Mouse (Mus musculus) spleen, postnatal 10 days (tissue): ENCODE data around the gene Krt80.
"Not testable (repeated sequence)": the region's sequence is repeated elsewhere in the genome, so short reads cannot be mapped to it uniquely, and the experiment has no call there.

Experiments
- DNase-seq, 2 experiments: peaks; one replicate each; pipeline ENCODE4 v3.0.0; 2021 to 2022; ENCODE audit warnings: low spot score in 2 of 2

The Krt80 gene

DNA sequence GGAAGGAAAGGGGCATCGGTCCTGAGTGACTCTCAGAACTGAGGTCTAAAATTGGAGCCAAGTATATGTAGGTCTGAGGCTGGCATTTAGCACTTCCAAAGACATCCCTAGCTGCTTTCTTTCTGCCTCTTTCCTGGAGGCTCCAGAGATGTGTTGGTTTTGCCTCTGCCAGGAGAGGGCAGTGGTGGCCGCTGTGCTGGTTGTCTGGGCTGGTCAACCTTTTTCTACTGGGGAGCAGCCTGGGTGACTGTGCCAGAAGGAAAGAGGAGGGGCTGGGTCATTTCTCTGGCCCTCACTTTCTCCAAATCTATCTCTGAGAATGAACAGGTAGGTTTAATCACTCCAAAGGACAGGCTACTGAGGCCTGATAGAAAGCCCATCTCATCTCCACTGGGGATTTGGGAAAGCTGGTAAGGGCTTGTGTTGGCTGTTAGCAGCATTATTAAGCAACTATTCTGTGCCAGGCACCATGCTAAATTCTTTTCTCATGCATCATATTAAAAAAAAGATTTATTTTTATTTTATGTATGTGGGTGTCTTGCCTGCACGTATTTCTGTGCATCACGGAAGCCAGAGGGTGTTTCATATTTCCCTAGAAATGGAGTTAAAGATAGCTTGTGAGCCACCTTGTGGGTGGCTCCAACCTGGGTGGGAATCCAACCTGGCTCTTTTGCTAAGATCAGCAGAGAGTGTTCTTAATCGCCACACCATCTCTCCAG is 28.0 kb downstream of the Krt80 start:
- DNase-seq = peak in 1 of 2 experiments; percentile 53

DNA sequence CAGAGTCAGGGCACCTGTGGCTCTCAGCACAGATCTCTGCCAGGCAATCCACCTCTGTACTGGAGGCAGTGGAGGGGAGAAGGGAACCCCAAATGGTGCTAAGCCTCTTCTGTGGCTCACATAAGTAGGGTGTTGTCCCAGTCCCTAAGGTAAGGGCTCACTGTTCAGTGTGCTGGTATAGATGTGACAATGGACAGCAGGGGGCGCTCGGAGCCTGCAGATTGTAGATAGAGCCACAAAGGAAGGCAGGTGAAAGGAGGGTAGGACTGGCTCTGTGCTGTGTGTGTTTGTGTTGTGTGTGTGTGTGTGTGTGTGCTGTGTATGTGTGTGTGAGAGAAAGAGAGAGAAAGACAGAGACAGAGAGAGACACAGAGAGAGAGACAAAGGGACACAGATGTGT is 30.4 kb downstream of the Krt80 start:
- peak; percentile 64 to 87 for DNase-seq

DNA sequence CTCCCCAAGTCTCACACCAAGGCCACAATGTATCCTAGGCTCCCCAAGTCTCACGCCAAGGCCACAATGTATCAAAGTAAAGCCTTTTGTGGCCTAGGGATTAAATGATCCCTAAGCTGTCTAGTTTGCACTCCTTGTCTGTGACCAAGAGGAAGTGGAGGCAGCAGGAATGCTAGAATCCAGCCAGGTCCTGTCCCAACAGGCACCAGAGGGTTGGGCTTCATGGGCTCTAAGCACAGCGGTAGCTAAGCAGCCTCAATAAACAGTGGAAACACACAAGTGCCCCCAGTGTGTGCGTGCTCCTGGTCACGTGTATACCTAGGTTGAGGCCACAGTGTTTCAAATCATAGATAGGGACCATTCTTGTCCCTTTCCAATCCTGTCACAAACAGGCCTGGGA is 31.6 kb downstream of the Krt80 start:
- no peak for DNase-seq

DNA sequence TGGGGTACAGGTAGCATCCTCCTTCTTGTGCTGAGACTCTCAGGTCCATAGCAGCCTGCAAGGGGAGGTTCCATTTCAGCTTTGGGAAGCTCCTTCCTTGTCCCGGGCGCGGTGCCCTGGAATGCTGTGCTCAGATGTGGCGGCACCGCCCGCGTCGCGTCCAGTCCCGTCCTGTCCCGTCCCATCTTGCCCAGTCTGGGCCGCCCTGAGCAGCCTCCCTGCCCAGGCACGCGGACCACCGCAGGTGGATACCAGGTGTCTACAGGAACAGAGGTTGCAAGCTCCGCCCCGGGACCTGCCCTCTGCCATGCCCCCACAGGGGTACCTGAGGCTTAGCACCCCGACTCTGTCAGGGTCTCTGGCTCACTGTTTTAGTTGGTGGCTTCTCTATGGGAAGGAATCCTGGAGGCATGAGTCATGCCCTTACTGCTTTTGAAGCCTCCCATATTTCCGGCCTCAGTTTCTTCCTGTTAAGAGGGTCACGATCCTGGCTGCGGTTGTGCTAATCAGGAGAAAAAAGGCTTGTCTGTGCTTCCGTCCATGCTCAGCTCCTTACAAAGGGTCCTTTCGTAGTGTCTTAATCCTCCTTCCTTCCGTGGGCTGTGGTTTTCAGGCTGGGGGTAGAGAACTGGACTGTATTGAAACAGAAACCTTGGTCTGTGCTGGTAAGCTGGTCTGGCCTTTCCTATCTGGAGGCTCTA is 33.3 kb downstream of the Krt80 start:
- DNase-seq = no peak

DNA sequence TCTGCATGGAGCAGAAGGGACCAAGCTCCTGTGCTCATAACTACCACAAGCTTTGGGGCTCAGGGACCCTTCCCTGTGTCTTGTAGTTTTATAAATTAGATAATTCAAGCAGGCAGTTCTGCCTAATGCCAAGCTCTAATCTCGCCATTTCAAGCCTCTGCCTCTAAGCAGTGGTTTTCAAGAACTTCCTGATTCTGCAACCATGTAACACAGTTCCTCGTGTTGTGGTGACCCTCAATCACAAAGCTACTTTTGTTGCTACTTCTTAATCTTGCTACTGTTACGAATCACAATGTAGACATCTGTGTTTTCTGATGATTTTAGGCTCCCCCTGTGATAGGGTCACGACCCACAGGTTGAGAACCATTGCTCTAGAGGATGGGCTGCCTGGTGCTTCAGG is 36.3 kb downstream of the Krt80 start:
- no peak for DNase-seq

DNA sequence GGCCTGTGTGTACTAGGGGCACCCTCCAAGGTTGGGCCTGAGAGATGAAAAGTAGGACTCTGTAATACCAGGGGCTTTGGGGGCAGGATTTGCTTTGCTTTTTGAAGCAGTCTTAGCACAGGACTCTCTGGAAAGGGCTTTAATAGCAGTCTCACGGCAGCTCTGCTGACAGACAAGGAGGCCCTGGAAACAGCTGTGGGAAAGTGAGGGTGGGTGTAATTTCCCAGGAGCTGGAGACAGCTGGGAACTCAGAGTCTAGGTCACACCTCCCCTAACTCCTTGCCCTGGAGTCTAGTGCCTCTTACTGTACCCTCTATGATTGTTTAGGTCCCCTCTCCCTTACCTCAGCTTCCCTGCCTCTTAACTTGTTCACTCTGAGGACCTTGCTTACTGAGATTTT is 36.8 kb downstream of the Krt80 start:
- DNase-seq = no peak

DNA sequence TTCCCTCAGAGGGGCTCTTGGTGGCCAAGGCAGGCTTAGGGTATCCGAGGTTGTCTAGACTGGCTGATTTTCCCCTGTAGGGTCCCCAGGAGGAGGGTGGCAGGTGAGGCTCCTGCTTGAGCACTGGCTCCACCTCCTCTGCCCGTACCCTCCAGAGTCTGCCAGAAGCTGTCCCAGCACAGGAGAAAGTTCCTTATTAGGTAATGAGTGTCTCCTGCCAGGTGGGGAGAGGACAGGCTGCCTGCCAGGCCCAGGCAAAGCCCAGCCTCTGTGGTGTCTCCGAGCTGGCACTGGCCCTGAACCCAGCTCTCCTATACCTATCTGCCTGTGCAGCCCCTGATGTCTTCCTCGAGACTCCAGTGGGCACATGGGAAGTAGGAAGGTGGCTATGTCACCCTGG is 37.6 kb downstream of the Krt80 start:
- DNase-seq = no peak

DNA sequence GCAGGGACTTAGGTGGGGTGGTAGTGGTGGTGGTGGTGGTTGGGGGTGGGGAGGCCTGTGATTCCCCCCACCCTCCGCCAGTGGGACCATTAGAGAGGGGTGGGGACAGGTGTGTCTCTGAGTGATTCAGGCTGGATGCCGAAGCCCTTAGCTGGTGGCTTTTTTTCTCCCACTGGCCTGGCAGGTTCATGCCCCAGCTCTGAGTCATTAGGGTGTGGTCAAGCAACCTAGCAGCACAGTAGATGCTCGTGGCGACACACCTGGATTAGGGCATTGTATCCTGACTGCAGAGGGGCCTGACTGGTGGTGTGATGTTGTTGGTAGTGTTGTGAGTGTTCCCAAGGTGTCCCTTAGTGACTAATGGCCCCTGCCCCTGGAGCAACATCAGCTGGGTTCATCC is 38.9 kb downstream of the Krt80 start:
- DNase-seq = no peak

DNA sequence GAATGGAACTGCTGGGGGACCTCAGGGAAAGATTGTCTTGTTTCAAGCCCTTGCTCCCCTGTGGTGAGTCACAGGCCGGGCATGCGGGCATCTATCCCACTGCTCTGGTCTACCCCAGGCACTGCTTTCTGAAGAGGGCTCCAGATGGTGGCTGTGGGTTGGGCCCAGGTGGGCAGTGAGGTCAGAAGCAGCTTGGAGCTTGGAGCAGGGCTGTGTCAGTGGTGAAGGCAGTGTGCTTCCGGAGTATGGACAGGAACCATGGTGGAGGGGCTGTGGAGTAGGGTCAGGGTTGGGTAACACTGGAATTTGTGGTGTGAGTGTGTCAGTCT is 40.4 kb downstream of the Krt80 start:
- DNase-seq = no peak

DNA sequence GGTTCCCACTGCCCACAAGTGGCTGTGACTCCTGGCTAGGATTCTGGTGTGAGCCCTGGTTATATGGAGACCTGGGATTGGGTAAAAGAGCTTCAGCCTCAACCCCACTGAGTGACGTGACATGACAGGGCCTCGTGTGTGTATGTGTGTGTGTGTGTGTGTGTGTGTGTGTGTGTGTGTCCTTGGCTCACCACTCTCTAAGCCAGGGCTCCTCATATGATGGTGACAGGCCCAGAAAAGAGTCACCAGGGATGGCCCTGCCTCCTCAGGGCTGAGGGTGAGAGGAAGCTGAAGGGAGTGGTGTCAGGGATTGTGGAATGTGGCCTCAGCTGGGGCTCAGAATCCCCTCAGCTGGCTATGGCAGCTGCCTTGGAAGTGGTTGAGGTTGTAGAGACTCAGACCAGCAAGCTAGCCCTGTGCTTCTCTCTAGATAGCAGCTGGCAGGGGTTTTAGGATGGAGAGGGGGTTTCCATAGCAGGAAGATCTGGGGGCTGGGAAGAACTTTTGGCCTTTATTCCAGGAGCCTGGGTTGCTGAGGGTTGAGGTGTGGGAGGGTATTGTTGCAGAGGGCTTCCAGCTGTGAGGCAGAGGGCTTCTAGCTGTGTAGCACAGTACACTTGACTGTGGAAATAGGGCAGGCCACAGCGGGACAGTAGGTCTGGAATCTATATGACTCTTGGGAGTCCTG is 40.9 kb downstream of the Krt80 start:
- DNase-seq = no peak

DNA sequence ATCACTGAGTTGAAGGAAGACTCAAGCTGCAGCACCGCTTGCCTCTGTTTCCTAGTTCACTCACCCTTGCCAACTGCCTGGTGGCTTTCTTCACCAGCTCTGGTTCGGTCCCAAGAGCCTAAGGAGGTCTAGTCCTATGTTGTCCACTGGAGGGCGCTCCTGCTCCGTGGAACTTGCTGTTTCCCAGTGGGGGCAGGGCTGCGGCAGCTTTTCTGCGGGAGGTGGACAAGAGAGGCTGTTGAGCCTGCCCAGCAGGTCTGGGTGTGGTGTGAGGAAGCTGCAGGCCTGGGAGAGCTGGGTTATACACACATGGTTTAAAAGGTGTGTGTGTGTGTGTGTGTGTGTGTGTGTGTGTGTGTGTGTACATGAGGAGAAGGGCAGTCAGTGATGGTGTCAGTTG is 42.7 kb downstream of the Krt80 start:
- DNase-seq = peak; percentile 51 to 82

DNA sequence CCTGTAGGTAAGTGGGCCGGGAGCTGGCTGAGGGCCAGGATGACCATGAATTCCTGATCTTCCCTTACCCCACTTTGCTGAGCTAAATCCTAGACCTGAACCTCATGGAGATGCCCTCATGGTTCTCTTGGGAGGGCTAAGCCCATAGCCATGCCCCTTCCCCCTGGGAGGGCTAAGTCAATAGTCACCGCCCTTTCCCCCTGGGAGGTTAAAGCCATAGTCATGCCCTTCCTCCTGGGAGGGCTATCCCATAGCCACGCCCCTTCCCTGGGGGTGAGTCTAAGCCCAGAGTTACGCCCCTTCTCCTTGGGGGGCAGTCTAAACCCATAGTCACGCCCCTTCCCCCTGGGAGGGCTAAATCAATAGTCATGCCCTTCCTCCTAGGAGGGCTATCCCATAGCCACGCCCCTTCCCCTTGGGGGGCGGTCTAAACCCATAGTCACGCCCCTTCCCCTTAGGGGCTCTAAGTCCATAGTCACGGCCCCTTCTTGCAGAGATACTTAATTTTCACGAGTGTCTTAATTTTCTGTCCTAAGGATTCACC is 43.9 kb downstream of the Krt80 start:
- DNase-seq = no peak

DNA sequence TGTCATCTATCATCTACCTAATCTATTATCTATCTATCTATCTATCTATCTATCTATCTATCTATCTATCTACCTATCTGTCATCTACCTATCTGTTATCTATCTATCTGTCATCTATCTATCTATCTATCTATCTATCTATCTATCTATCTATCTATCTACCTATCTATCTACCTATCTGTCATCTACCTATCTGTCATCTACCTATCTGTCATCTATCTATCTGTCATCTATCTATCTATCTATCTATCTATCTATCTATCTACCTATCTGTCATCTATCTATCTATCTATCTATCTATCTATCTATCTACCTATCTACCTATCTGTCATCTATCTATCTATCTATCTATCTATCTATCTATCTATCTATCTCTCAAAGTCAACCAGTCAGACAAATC is 45.6 kb downstream of the Krt80 start:
- not testable (repeated sequence) for DNase-seq

DNA sequence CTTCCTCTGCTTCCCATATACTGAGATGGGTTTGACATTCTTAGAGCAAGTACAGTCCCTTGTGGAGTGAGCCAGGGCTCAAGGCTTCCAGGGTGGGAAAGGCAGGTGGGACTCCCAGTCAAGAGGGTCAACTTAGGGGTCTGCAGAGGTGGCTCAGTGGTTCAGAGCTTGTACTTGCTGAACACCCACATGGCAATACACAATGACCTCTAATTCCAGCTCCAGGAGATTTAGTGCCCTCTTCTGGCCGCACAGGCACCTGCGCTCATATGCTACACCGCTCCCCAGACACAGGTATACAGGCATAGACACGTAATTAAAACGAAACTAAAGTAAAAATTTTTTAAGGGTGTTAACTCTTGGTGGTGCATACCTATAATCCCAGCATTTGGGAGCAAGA is 46.5 kb downstream of the Krt80 start:
- DNase-seq = no peak

DNA sequence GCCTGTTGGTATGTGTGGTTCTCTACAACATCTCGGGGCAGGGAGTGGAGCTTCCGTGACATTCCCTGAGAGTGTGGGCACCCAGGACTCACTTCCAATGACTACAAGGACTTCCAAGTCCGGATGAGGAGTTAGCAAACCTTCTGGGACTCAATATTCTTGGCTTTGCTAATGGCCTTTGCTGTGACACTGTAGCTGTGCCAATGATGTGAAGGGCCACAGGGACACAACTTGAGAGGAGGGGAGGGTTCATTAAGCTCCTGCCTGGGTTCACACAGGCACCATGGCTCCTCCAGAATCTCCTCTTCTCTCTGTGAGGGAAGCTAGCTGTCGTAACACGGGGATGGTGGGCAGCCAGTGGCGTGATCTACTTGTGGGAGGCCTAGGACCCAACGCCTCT is 47.3 kb downstream of the Krt80 start:
- no peak for DNase-seq

DNA sequence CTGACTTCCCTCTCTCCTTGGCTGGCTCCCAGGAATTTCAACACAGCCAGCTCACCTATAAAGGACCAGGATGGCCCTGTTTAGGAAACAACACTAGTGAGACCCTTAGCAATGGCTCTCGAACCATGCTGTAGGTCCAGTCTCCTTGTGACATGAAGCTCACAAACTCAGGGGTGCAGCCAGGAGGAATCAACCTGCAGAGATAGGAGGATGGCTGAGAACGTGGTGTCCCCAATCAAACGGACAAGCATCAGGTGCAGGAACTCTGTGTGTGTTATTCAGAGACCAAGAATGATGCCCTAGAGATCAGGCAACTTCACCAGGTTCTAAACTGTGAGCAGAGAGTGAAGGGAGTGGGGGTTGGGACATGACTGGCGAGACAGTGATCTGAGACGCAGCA is 47.9 kb downstream of the Krt80 start:
- no peak for DNase-seq

DNA sequence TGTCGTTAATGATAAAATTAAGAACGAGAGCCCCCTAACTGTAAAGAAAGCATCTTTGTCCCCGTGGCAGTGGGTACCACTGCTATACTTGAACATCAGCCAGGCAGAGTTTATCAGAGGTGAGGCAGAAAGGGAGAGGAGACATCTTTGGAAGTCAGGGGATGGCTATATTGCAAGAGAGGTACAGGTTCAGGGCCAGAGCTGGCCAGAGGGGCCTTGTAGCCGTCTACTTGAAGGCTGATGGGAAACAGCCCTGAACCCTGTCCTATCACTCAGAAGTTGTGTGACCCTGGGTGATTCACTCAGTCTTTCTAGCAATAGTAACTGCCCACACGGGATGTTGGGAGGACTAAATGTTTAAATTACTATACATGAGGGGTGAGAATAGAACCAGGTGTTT is 48.8 kb downstream of the Krt80 start:
- no peak for DNase-seq

DNA sequence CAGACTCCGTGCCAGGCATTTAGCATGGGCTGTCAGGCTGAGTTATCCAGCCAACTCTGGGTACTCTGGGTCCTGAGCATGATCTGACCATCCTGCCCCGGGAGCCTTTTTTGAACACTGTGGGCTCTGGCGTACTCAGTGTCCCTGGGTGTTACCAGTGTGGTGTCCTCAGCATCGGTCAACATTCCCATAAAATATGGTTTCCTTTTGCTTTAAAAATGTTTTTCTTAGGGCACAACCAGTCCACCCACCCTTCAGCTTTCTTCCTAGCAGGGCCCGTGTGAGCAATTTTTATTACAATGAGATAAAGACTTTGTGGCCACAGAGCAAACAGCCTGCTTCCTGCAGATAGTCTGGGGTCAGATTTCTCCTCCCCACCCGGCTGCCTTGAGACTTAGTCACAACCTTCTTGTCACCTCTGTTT is 49.3 kb downstream of the Krt80 start:
- DNase-seq = no peak

DNA sequence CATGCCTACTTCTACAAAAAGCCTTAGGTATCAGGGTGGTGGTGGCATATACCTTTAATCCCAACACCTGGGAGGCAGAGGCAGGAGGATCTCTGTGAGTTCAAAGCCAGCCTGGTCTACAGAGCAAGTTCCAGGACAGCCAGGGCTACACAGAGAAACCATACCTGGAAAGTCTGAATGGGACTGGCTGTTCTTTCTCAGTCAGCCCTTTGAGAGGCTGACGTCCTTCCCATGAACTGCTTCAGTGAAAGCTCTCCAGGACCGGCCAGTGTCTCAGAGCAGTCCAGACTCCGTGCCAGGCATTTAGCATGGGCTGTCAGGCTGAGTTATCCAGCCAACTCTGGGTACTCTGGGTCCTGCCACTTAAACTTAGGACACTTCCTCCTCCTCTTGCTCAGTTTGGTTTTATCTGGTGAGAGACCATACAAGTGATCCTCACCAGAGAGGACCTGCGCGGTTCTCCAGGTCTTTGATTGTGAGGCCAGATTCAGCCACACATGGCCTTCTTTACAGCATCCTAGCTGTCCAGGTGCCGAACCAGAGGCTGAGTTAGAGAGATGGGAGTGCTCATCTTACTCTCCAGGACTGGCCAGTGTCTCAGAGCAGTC is 49.8 kb downstream of the Krt80 start:
- DNase-seq = no peak

DNA sequence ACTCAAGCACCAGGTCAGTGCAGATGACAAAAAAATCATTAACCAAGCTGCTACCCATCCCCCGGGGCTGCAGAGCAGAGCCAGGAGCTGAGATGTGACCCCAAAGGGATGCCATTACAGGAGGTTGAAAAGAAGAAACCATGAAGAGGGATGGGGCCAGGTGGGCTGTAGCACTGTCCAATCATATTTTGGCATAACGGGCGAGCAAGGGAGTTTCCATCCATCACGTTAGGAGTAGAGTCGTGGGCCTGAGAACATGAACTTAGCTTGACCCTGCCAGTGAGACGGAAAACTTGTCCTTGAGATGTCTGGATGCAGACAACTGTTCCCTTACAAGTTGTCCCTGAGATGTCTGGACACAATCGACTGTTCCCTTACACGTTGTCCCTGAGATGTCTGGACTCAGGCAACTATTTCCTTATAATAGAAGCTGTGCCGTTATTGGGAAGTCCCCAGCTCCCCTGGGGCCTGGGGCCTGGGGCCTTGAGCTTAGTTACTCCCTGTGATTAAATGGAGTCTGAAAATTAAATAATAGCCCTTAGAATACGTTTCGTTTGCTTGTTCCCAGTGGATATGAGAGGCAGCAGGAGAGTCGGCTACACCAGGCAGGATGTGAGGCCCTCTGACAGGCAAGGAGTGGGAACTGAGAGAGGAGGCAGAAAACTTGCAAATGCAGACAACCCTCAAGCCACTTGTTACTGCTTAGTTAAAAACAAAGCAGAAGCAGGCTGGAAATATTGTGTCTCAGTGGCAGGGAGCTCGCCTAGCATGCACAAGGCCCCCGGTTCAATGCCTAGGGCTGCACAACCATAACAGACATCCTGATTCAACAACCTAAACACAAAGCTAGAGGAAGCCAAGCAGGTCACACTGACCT is 50.8 kb downstream of the Krt80 start:
- DNase-seq = no peak

DNA sequence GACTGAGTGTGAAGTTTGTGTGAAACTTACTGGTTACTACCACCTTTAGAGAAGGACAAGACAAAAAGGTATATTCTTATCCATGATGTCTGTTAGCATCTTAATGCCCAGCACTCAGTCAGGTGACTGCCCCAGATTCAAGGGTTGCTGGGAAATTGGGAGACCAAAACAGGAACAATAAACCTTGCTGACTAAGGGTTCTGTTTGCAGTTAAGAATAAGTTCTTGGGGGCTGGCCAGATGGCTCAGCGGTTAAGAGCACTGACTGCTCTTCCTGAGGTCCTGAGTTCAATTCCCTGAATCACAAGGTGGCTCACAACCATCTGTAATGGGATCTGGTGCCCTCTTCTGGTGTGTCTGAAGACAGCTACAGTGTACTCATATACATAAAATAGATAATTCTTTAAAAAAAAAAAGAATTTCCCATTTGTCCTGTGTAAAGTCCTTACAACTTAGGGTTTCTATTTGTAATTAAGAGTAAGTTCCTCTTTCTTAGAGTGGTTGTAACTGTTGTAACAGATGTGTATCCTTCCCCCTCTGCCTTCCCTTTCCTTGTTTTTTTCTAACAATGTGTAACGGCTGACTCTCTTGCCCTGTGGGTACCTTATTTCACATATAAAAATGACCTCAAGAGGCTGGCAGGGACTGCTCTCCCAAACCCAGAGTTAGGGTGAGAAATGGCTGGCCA is 52.0 kb downstream of the Krt80 start:
- no peak for DNase-seq
